Comparison of ENCODE assay signal across 23 mouse cellular contexts in genomic region chr12:12606911-12607310, GRCm38 (mm10).
"Had no signal": no experiment of that assay in that cellular context is flagged by ENCODE, and none has a peak within 500 bp of the region (broad histone marks: within the 10 kb centered on the region; RNA-seq: fewer than 3 reads in every experiment).

No protein-coding gene starts in this region.

- H3K4me1 ChIP-seq: kidney, embryonic 15.5 days; limb, embryonic 13.5 days; limb, embryonic 15.5 days; liver, embryonic 12.5 days had no signal

- DNase-seq: gastrocnemius, adult 2 months; gastrocnemius, postnatal 10 days; gastrocnemius, postnatal 25 days; heart, adult 2 months; heart, postnatal 10 days; heart, postnatal 4 days; kidney, adult 11 months; kidney, adult 2 months; kidney, adult 9 months; kidney, postnatal 14 days; kidney, postnatal 36 days; left cerebral cortex, postnatal 4 days had no signal

- H3K4me3 ChIP-seq: gastrocnemius, adult 2 months; heart, adult 2 months; heart, embryonic 12.5 days; hindbrain, embryonic 10.5 days; hindbrain, embryonic 12.5 days; hindbrain, embryonic 15.5 days; kidney, embryonic 15.5 days; limb, embryonic 13.5 days; limb, embryonic 15.5 days; liver, embryonic 12.5 days had no signal

- H3K9me3 ChIP-seq: heart, embryonic 12.5 days; hindbrain, embryonic 10.5 days; hindbrain, embryonic 12.5 days; hindbrain, embryonic 15.5 days; kidney, embryonic 15.5 days; limb, embryonic 13.5 days; limb, embryonic 15.5 days; liver, embryonic 12.5 days had no signal

- H3K27ac ChIP-seq: gastrocnemius, adult 2 months; heart, adult 2 months; hindbrain, embryonic 10.5 days; hindbrain, embryonic 12.5 days; hindbrain, embryonic 15.5 days; hindbrain, postnatal 0 days; kidney, embryonic 15.5 days; kidney, postnatal 0 days; limb, embryonic 13.5 days; limb, embryonic 15.5 days; liver, embryonic 12.5 days; liver, embryonic 14.5 days had no signal

- H3K36me3 ChIP-seq: heart, embryonic 12.5 days; hindbrain, embryonic 10.5 days; hindbrain, embryonic 12.5 days; hindbrain, embryonic 15.5 days; kidney, embryonic 15.5 days; limb, embryonic 13.5 days; limb, embryonic 15.5 days; liver, embryonic 12.5 days had no signal

- H3K27me3 ChIP-seq: heart, embryonic 12.5 days; hindbrain, embryonic 12.5 days; hindbrain, embryonic 15.5 days; kidney, embryonic 15.5 days; limb, embryonic 13.5 days; limb, embryonic 15.5 days had no signal
